24 mouse cellular contexts compared by ENCODE assay signal in the genomic region with DNA sequence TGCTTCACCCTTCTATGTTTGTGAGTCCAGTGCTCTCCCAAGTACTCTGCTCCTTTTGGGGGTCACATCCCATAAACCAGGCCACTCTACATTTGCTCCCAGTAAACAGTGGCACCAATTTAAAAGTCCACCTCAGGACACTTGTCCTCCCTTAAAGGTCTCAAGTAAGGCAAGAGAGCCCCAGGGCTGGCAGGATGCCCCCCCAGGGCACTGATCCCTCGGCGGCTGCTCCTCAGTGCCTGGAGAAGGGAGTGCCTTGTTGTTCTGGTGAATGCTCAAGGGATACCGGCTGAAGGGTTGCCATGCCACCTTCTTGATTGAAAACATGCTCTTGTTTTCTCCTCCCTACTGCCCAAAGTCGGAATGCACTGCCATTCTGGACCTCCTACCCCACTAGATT. TPM values are rescaled to one million over a fixed set of nuclear protein-coding genes. Genes with fewer than 3 reads are reported as not detected.
DNase-seq lines count a peak whose midpoint lies in the region; ATAC-seq lines count a peak whose summit lies in the region.
"Had no signal": no experiment of that assay in that cellular context is flagged by ENCODE, and none has a peak within 500 bp of the region (broad histone marks: within the 10 kb centered on the region; RNA-seq: fewer than 3 reads in every experiment).

No protein-coding gene starts in this region.

- no peak overlapping the region for H3K4me2 ChIP-seq in liver, embryonic 13.5 days
- H3K4me2 ChIP-seq: embryonic facial prominence, embryonic 15.5 days; kidney, embryonic 15.5 days; lung, embryonic 14.5 days; midbrain, embryonic 15.5 days; stomach, embryonic 15.5 days had no signal

- peaks cover 36% of the 10 kb centered on the region for H3K36me3 ChIP-seq in liver, embryonic 13.5 days
- H3K36me3 ChIP-seq in embryonic facial prominence, embryonic 10.5 days (replicated peaks): peaks cover 46% of the 10 kb centered on the region
- H3K36me3 ChIP-seq: midbrain, embryonic 15.5 days had no signal

- H3K27me3 ChIP-seq in liver, embryonic 13.5 days: no peaks in the 10 kb centered on the region
- no peaks in the 10 kb centered on the region for H3K27me3 ChIP-seq in embryonic facial prominence, embryonic 10.5 days (replicated peaks; ENCODE audit: low read depth, poor library complexity, severe bottlenecking)
- H3K27me3 ChIP-seq: embryonic facial prominence, embryonic 15.5 days; kidney, embryonic 15.5 days; midbrain, embryonic 15.5 days; stomach, embryonic 15.5 days had no signal

- peaks cover 78% of the 10 kb centered on the region for H3K4me1 ChIP-seq in liver, embryonic 13.5 days (replicated peaks)
- H3K4me1 ChIP-seq in embryonic facial prominence, embryonic 10.5 days: peaks cover 32% of the 10 kb centered on the region

- no peaks in the 10 kb centered on the region for H3K9me3 ChIP-seq in liver, embryonic 13.5 days (replicated peaks)
- H3K9me3 ChIP-seq in embryonic facial prominence, embryonic 10.5 days: no peaks in the 10 kb centered on the region
- H3K9me3 ChIP-seq: embryonic facial prominence, embryonic 15.5 days; heart, embryonic 10.5 days; kidney, embryonic 15.5 days; midbrain, embryonic 15.5 days; stomach, embryonic 15.5 days had no signal

- no peak overlapping the region for H3K4me3 ChIP-seq in liver, embryonic 13.5 days (replicated peaks)
- H3K4me3 ChIP-seq in embryonic facial prominence, embryonic 10.5 days: no peak overlapping the region
- H3K4me3 ChIP-seq: embryonic facial prominence, embryonic 15.5 days; heart, embryonic 10.5 days; kidney, embryonic 15.5 days; midbrain, embryonic 15.5 days; myocyte; stomach, embryonic 15.5 days had no signal

- peak overlapping the region; percentile 23; the same call in 1 of the 2 replicates for H3K9ac ChIP-seq in liver, embryonic 13.5 days
- H3K9ac ChIP-seq: embryonic facial prominence, embryonic 15.5 days; kidney, embryonic 15.5 days; lung, embryonic 14.5 days; midbrain, embryonic 15.5 days; stomach, embryonic 15.5 days had no signal

- 76% methylated on average over 4 of the region's 4 CpGs for WGBS in liver, embryonic 13.5 days (ENCODE audit: insufficient replicate concordance)
- WGBS in embryonic facial prominence, embryonic 10.5 days: 59% methylated on average over 4 of the region's 4 CpGs

- ATAC-seq in liver, embryonic 13.5 days (ENCODE audit: low read depth): no peak
- ATAC-seq: forebrain, embryonic 14.5 days; intestine, postnatal 0 days; midbrain, embryonic 15.5 days had no signal

- H3K27ac ChIP-seq in liver, embryonic 13.5 days: no peak overlapping the region
- 0 out of 2 replicates have a peak overlapping the region, but pooled peaks have one; percentile 7 for H3K27ac ChIP-seq in embryonic facial prominence, embryonic 10.5 days (replicated peaks)
- H3K27ac ChIP-seq: embryonic facial prominence, embryonic 15.5 days; heart, embryonic 10.5 days; kidney, embryonic 15.5 days; midbrain, embryonic 15.5 days; stomach, embryonic 15.5 days had no signal

- peak; percentile 56 for DNase-seq in gastrocnemius, adult 18-20 months (ENCODE audit: low spot score)
- no peak for DNase-seq in gastrocnemius, postnatal 4 days (ENCODE audit: low spot score in 2 of 2)
- no peak for DNase-seq in liver, embryonic 13.5 days
- DNase-seq in liver: no peak
- no peak for DNase-seq in embryonic facial prominence, embryonic 10.5 days (ENCODE audit: low spot score)
- DNase-seq in gastrocnemius, postnatal 25 days: peak; percentile 54
- no peak for DNase-seq in cerebellum, adult 18-20 months
- DNase-seq: cerebellum, adult 2 months; cerebellum, postnatal 36 days; heart, postnatal 4 days; kidney, postnatal 36 days; layer of hippocampus, postnatal 36 days; lung, embryonic 14.5 days; lung, postnatal 4 days; thymus, adult 2 months had no signal

RNA-seq across cellular contexts. Expression of a gene that starts 5.6 kb away (rescaled TPM):
- total RNA-seq in gastrocnemius, adult 18-20 months (2021): 10 to 100 TPM; 36.8 to 37.0 TPM
- total RNA-seq in gastrocnemius, postnatal 4 days (2021): 10 to 100 TPM; 61.6 to 63.6 TPM
- 20.9 and 23.7 TPM in 2 replicates for polyA plus RNA-seq in liver, embryonic 13.5 days (2015; fragmentation: Nextera tagmentation; extraction: Ambion mirVana)
- polyA plus RNA-seq in embryonic facial prominence, embryonic 10.5 days (2016; fragmentation: Nextera tagmentation; extraction: Ambion mirVana): 50.5 and 50.6 TPM in 2 replicates
- 10 to 100 TPM; 33.2 to 35.6 TPM for total RNA-seq in gastrocnemius, postnatal 25 days (2021)

RNA-seq across cellular contexts. Expression of a gene that starts 46.0 kb away (rescaled TPM):
- total RNA-seq in gastrocnemius, adult 18-20 months (2021): 10 to 100 TPM; 28.6 to 31.9 TPM
- total RNA-seq in gastrocnemius, postnatal 4 days (2021): 10 to 100 TPM; 81.9 to 87.1 TPM
- 135 and 141 TPM in 2 replicates for polyA plus RNA-seq in liver, embryonic 13.5 days (2015; fragmentation: Nextera tagmentation; extraction: Ambion mirVana)
- polyA plus RNA-seq in embryonic facial prominence, embryonic 10.5 days (2016; fragmentation: Nextera tagmentation; extraction: Ambion mirVana): 188 and 189 TPM in 2 replicates
- total RNA-seq in gastrocnemius, postnatal 25 days (2021): 10 to 100 TPM; 28.7 to 30.3 TPM

RNA-seq across cellular contexts. Expression of a gene that starts 56.1 kb away (rescaled TPM):
- total RNA-seq in gastrocnemius, adult 18-20 months (2021): 10 to 100 TPM; 16.3 to 18.5 TPM
- total RNA-seq in gastrocnemius, postnatal 4 days (2021): 10 to 100 TPM; 10.3 to 10.4 TPM
- 2.4 and 3.6 TPM in 2 replicates for polyA plus RNA-seq in liver, embryonic 13.5 days (2015; fragmentation: Nextera tagmentation; extraction: Ambion mirVana)
- polyA plus RNA-seq in embryonic facial prominence, embryonic 10.5 days (2016; fragmentation: Nextera tagmentation; extraction: Ambion mirVana): 9.6 and 10.6 TPM in 2 replicates
- 10 to 100 TPM; 11.9 to 12.1 TPM for total RNA-seq in gastrocnemius, postnatal 25 days (2021)

RNA-seq across cellular contexts. Expression of a gene that starts 56.3 kb away (rescaled TPM):
- total RNA-seq in gastrocnemius, adult 18-20 months (2021): 1 to 10 TPM in 1 of 2 experiments, under 1 TPM in 1; 0.78 to 1.3 TPM
- 1 to 10 TPM; 3.9 to 5.1 TPM for total RNA-seq in gastrocnemius, postnatal 4 days (2021)
- polyA plus RNA-seq in liver, embryonic 13.5 days (2015; fragmentation: Nextera tagmentation; extraction: Ambion mirVana): 2.5 and 2.6 TPM in 2 replicates
- polyA plus RNA-seq in embryonic facial prominence, embryonic 10.5 days (2016; fragmentation: Nextera tagmentation; extraction: Ambion mirVana): 7.3 and 9.0 TPM in 2 replicates
- total RNA-seq in gastrocnemius, postnatal 25 days (2021): 1 to 10 TPM in 1 of 2 experiments, under 1 TPM in 1; 0.91 to 1.3 TPM
- total RNA-seq: megakaryocyte-erythroid progenitor cell, adult 5-6 weeks had no signal

Comparison
In these comparisons a context has a peak if more than half of its experiments do, and no peak if none do; other contexts are left out.
1. DNase-seq: peak in gastrocnemius, adult 18-20 months (single experiment) and gastrocnemius, postnatal 25 days (single experiment); none in gastrocnemius, postnatal 4 days (0 of 2), liver, embryonic 13.5 days (single experiment), liver (single experiment), embryonic facial prominence, embryonic 10.5 days (single experiment) and cerebellum, adult 18-20 months (0 of 2).